Mouse (Mus musculus) midbrain, embryonic 11.5 days (tissue): ENCODE results near the gene Tmcc1. TPM values are rescaled to one million over a fixed set of nuclear protein-coding genes. Genes with fewer than 3 reads are reported as not detected.
A peak's percentile ranks its signal among the peaks of the same experiment; 100 is the strongest.

ENCODE experiments used
- ATAC-seq: fragments of 200-750 bp; cut with Nextera tagmentation; 2 replicates; pipeline ENCODE4 v1.8.0; 2017; ENCODE audit warnings: moderate TSS enrichment, moderate library complexity; ENCODE audit not compliant: low FRiP score
- DNase-seq: peaks from one replicate; pipeline ENCODE4 v3.0.0; 2015; ENCODE audit warnings: low spot score; ENCODE audit errors: missing footprints
- H3K27ac ChIP-seq: fragments of 300-500 bp; sonication (generic); 2 replicates; pipeline ENCODE4 v1.5.1; 2014; ENCODE audit warnings: low read depth, low read length
- H3K27me3 ChIP-seq: fragments of 300-500 bp; sonication (generic); 2 replicates; pipeline ENCODE4 v1.6.1; 2014; ENCODE audit warnings: mild to moderate bottlenecking, low read length, moderate library complexity, mixed read lengths; ENCODE audit not compliant: control insufficient read depth, insufficient read depth
- H3K36me3 ChIP-seq: fragments of 300-500 bp; sonication (generic); 2 replicates; pipeline ENCODE4 v1.6.1; 2014; ENCODE audit warnings: mild to moderate bottlenecking, low read length, moderate library complexity, mixed read lengths; ENCODE audit not compliant: control insufficient read depth, insufficient read depth
- H3K4me1 ChIP-seq: fragments of 300-500 bp; sonication (generic); 2 replicates; pipeline ENCODE4 v1.6.1; 2014; ENCODE audit warnings: low read length; ENCODE audit not compliant: control insufficient read depth, insufficient read depth
- H3K4me2 ChIP-seq: fragments of 300-500 bp; sonication (generic); 2 replicates; pipeline ENCODE4 v1.6.1; 2014; ENCODE audit warnings: mild to moderate bottlenecking, moderate library complexity
- H3K4me3 ChIP-seq: fragments of 300-500 bp; sonication (generic); 2 replicates; pipeline ENCODE4 v1.5.1; 2014; ENCODE audit warnings: low read depth, low read length
- H3K9ac ChIP-seq: fragments of 300-500 bp; sonication (generic); 2 replicates; pipeline ENCODE4 v1.6.1; 2014; ENCODE audit warnings: low read length
- H3K9me3 ChIP-seq: fragments of 300-500 bp; sonication (generic); 2 replicates; pipeline ENCODE4 v1.6.1; 2016; ENCODE audit warnings: low read length; ENCODE audit not compliant: control insufficient read depth
- WGBS: fragments of 180-500 bp; shearing (Covaris S2); extraction: QIAGEN DNeasy Blood & Tissue Kit; methylation state at CpG from one replicate; pipeline ENCODE4 v1.1.7; 2014; 5-methylcytosine and 5-hydroxymethylcytosine counted together
- polyA plus RNA-seq: library from polyadenylated mRNA; unstranded; fragments of >200 nt; fragmentation: Nextera tagmentation; extraction: Ambion mirVana; gene quantifications from 2 replicates; pipeline ENCODE4 v1.2.1, GENCODE M21; 2014

Tmcc1 gene
- polyA plus RNA-seq, 1 experiment from 2014 or later = 18.9 TPM

GRCm38 (mm10) chr6:116056676-116057264 lies 136.5 kb downstream of the Tmcc1 start:
- Histone ChIP-seq H3K27ac (peak overlapping the region; percentile 30; the same call in 1 of the 2 replicates), H3K9me3 (no peaks in the 10 kb centered on the region), H3K4me2 (peak overlapping the region; percentile 26; the same call in 1 of the 2 replicates), H3K4me3 (no peak overlapping the region), H3K27me3 (no peaks in the 10 kb centered on the region), H3K36me3 (no peaks in the 10 kb centered on the region), H3K9ac (no peak overlapping the region), H3K4me1 (peaks cover 12% of the 10 kb centered on the region)
- DNase-seq (peak; percentile 88), ATAC-seq (peak; percentile 88)
- 16% methylated on average over 13 of the region's 13 CpGs for WGBS

- WGBS = 93% methylated on average over 2 of the region's 2 CpGs
- Histone ChIP-seq H3K27me3 (no peaks in the 10 kb centered on the region), H3K9ac (no peak overlapping the region), H3K27ac (no peak overlapping the region), H3K4me3 (no peak overlapping the region), H3K9me3 (no peaks in the 10 kb centered on the region), H3K36me3 (no peaks in the 10 kb centered on the region), H3K4me2 (no peak overlapping the region), H3K4me1 (peaks cover 12% of the 10 kb centered on the region)
- peak; percentile 82 for DNase-seq
- no peak for ATAC-seq
These were observed 137.5 kb downstream of the Tmcc1 start for GRCm38 (mm10) chr6:116055766-116056165.

- no peaks in the 10 kb centered on the region for H3K36me3 ChIP-seq
- 86% methylated on average over 1 of the region's 1 CpGs for WGBS
- DNase-seq (peak; percentile 77), ATAC-seq (no peak)
- no peaks in the 10 kb centered on the region for H3K9me3 ChIP-seq
- H3K27ac ChIP-seq = no peak overlapping the region
- H3K9ac ChIP-seq = no peak overlapping the region
- H3K27me3 ChIP-seq = no peaks in the 10 kb centered on the region
- H3K4me1 ChIP-seq = peaks cover 12% of the 10 kb centered on the region
- no peak overlapping the region for H3K4me3 ChIP-seq
- no peak overlapping the region for H3K4me2 ChIP-seq
These were observed 138.2 kb downstream of the Tmcc1 start for GRCm38 (mm10) chr6:116055001-116055471.

- ATAC-seq (no peak), DNase-seq (no peak)
- H3K4me1 ChIP-seq = peaks cover 10% of the 10 kb centered on the region; the same call in 1 of the 2 replicates
- H3K4me3 ChIP-seq = no peak overlapping the region
- H3K4me2 ChIP-seq = no peak overlapping the region
- peaks cover under 1% of the 10 kb centered on the region; the same call in 1 of the 2 replicates for H3K9me3 ChIP-seq
- no peaks in the 10 kb centered on the region; the same call in 1 of the 2 replicates for H3K36me3 ChIP-seq
- no peak overlapping the region for H3K27ac ChIP-seq
- WGBS = 61% methylated on average over 1 of the region's 1 CpGs
- no peaks in the 10 kb centered on the region for H3K27me3 ChIP-seq
- no peak overlapping the region for H3K9ac ChIP-seq
These were observed 145.4 kb downstream of the Tmcc1 start for GRCm38 (mm10) chr6:116047896-116048295.

- no peaks in the 10 kb centered on the region for H3K27me3 ChIP-seq
- no peak overlapping the region for H3K4me3 ChIP-seq
- H3K9ac ChIP-seq = no peak overlapping the region
- 83% methylated on average over 3 of the region's 3 CpGs for WGBS
- no peak for DNase-seq
- peaks cover 4% of the 10 kb centered on the region; the same call in 1 of the 2 replicates for H3K9me3 ChIP-seq
- no peak overlapping the region for H3K27ac ChIP-seq
- ATAC-seq = no peak
- H3K4me1 ChIP-seq = peaks cover 10% of the 10 kb centered on the region; the same call in 1 of the 2 replicates
- H3K4me2 ChIP-seq = no peak overlapping the region
- no peaks in the 10 kb centered on the region; the same call in 1 of the 2 replicates for H3K36me3 ChIP-seq
These were observed 145.9 kb downstream of the Tmcc1 start for GRCm38 (mm10) chr6:116047366-116047765.

GRCm38 (mm10) chr6:116044039-116044438 lies 149.2 kb downstream of the Tmcc1 start:
- WGBS = 70% methylated on average over 2 of the region's 2 CpGs
- no peak for DNase-seq
- Histone ChIP-seq H3K4me1 (peaks cover 10% of the 10 kb centered on the region; the same call in 1 of the 2 replicates), H3K4me2 (no peak overlapping the region), H3K9ac (no peak overlapping the region), H3K36me3 (no peaks in the 10 kb centered on the region; the same call in 1 of the 2 replicates), H3K9me3 (peaks cover 4% of the 10 kb centered on the region; the same call in 1 of the 2 replicates), H3K27me3 (no peaks in the 10 kb centered on the region), H3K27ac (no peak overlapping the region), H3K4me3 (no peak overlapping the region)
- no peak for ATAC-seq

GRCm38 (mm10) chr6:116038222-116038621 lies 155.1 kb downstream of the Tmcc1 start:
- 93% methylated on average over 2 of the region's 2 CpGs for whole genome bisulfite sequencing
- ATAC-seq = no peak

GRCm38 (mm10) chr6:116037281-116037831 lies 155.9 kb downstream of the Tmcc1 start:
- Histone ChIP-seq H3K4me2 (no peak overlapping the region), H3K4me3 (no peak overlapping the region), H3K4me1 (no peaks in the 10 kb centered on the region), H3K9me3 (no peaks in the 10 kb centered on the region), H3K9ac (no peak overlapping the region), H3K27ac (no peak overlapping the region), H3K27me3 (no peaks in the 10 kb centered on the region), H3K36me3 (no peaks in the 10 kb centered on the region)
- 91% methylated on average over 5 of the region's 5 CpGs for WGBS
- ATAC-seq (no peak), DNase-seq (no peak)

More at GRCm38 (mm10) chr6:116038222-116038621, 155.1 kb downstream of the Tmcc1 start:
- H3K9me3 ChIP-seq = peaks cover 4% of the 10 kb centered on the region; the same call in 1 of the 2 replicates
- H3K4me3 ChIP-seq = no peak overlapping the region
- H3K4me1 ChIP-seq = peaks cover under 1% of the 10 kb centered on the region; the same call in 1 of the 2 replicates
- no peak overlapping the region for H3K27ac ChIP-seq
- H3K9ac ChIP-seq = no peak overlapping the region
- no peak for DNase-seq
- no peaks in the 10 kb centered on the region; the same call in 1 of the 2 replicates for H3K36me3 ChIP-seq
- no peak overlapping the region for H3K4me2 ChIP-seq
- H3K27me3 ChIP-seq = no peaks in the 10 kb centered on the region

- 88% methylated on average over 2 of the region's 2 CpGs for whole genome bisulfite sequencing
- Histone ChIP-seq H3K4me1 (no peaks in the 10 kb centered on the region), H3K4me3 (no peak overlapping the region), H3K27me3 (no peaks in the 10 kb centered on the region), H3K27ac (no peak overlapping the region), H3K9me3 (no peaks in the 10 kb centered on the region), H3K4me2 (no peak overlapping the region), H3K36me3 (no peaks in the 10 kb centered on the region), H3K9ac (no peak overlapping the region)
- ATAC-seq = no peak
- no peak for DNase-seq
These were observed 156.7 kb downstream of the Tmcc1 start for GRCm38 (mm10) chr6:116036555-116036954.
